Mouse (Mus musculus): ENCODE results near the gene Elp5.
A peak's percentile ranks its signal among the peaks of the same experiment; 100 is the strongest.

The Elp5 gene

DNA sequence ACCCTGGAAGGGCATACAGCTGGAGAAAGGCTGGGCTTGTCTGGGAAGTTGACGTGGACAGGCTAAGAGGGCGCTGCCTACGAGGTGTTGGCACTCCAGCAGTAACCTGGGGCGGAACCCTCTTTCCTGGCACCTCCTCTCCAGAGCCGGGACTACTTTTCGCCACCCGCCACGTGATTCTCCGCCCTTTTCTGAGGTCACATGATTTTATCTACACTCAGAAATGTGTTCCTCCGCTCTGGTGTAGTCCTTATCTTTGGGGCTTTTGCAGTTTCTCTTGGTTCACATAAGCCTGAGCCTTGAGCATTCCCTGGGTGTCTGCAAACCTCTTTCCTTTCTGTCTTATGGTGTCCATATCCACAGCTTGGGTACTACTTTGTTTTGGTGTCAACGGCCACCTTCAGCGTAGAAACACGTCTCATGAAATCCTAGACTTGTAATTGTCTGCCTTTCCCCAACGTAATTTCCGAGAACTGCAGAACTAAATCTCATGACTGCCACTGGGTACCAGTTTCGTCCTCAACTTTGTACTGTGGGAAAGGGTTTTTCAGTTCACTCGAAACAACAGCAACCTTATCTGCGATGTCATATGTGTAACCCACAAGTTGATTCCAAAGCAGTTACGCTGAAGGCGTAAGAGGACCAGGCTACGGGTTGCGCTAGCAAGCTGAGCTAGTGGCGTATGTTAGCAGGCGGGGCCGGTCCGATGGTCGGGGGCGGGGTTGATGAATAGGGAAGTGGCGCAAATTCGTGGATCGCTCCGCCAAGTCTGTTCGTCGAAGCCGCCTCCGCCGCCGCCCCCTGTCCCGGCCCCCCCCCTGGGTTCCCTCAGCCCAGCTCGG lies 8.8 kb upstream of the Elp5 start, which contains the start of gene Gabarap:
TSS of gene Gabarap (plus strand) at position 294 of the 842 bp plus-strand sequence.
- peak; percentile 98 for DNase-seq

DNA sequence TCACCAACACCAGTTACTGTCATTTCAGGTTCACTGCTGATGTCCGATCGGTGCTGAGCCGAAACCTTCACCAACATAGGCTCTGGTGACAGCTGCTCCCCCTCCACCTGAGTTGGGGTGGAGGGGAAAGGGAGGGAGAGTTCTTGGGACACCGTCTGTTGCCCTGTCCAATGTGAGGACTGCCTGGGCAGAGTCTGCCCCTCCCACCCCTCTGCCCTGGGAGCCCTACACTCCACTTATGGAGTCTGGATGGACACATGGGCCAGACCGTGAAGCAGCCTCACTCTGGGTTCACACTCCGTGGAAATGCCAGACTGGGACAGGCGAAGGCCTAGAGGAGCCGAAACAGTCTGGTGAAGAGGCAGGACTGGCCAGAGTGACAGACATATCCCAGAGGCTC lies 7.6 kb upstream of the Elp5 start:
- DNase-seq = no peak

DNA sequence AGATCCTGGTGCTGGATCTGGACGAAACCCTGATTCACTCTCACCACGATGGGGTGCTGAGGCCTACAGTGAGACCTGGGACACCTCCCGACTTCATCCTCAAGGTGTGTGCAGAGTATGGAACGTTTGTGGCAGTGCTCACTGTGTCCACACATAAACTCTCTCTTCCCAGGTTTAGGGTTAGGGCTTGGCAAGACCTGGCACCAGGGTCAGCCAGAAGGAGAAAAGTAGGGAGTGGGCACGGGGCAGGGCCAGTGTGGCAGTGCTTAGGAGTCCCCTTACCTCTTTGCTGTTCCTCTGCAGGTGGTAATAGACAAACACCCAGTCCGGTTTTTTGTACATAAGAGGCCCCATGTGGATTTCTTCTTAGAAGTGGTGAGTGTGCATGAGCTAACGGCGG lies 2.1 kb upstream of the Elp5 start:
- no peak for DNase-seq

DNA sequence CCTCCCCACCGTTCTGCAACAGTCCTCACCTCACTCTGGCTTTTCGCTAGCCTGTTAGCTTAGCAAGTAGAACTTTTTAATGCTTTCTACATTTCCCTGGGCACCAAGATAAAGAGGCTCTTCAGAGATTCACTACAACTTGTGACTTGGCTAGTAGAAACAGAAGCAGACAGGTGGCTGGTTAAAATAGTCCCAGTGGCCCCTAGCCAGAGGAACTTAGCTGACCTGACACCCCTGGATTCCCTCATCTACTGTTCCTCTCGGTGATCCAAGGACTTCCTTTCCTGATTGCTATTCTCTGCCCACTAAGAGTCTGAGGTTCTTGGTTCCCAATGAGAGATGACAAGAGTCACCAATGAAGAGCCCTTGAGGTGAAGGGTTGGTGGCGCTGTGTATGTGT lies 1.1 kb upstream of the Elp5 start:
- no peak for DNase-seq

DNA sequence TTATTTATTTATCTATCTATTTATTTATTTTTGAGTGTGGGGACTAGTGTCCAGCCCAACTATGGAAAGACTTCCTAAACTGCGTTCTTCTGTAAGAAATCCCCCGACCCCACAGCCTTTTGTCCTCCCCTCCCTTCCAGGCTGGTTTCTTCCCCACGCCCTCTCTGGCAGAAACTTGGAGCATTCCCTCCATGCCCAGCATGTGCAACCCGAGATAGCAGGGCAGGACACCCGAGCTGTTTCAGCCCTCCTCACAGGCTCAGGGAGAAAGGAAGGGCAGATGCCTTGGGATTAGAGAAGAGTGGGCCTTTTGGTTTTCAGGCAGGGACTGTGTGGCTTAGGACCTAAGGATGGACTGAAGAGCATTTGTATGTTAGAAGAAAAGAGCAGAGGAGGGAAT lies 560 bp upstream of the Elp5 start:
- no peak for DNase-seq

DNA sequence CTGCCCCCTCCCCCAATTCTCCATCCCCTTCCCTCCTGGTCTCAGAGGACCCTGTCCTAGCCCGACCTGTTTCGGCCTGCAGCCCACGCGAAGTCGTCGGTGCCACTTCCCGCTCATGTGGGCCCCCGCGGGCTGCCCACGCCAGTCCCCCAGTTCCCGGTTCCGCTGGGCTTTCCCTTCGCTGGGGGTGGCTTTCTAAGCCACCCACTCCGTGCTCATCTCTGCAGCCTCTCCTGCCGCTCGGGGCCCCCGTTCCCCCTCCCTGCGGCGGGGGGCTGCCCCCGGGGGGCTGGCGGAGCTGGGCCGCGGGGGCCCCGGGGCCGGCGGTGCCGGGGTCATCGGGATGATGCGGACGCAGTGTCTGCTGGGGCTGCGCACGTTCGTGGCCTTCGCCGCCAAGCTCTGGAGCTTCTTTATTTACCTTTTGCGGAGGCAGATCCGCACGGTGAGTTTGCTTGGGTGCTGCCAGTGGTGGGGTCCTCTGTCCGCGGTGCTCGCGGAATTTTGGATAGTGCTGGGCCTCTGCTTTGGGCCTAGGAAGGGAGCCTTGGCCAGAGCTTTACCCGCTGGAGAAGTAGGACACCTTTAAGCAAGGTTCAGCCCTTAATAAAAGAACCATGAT lies 1.1 kb downstream of the Elp5 start, which contains the start of gene Ctdnep1:
TSS of gene Ctdnep1 (plus strand) at position 16 of the 622 bp plus-strand sequence.
- DNase-seq = peak in 1 of 2 experiments; percentile 27

DNA sequence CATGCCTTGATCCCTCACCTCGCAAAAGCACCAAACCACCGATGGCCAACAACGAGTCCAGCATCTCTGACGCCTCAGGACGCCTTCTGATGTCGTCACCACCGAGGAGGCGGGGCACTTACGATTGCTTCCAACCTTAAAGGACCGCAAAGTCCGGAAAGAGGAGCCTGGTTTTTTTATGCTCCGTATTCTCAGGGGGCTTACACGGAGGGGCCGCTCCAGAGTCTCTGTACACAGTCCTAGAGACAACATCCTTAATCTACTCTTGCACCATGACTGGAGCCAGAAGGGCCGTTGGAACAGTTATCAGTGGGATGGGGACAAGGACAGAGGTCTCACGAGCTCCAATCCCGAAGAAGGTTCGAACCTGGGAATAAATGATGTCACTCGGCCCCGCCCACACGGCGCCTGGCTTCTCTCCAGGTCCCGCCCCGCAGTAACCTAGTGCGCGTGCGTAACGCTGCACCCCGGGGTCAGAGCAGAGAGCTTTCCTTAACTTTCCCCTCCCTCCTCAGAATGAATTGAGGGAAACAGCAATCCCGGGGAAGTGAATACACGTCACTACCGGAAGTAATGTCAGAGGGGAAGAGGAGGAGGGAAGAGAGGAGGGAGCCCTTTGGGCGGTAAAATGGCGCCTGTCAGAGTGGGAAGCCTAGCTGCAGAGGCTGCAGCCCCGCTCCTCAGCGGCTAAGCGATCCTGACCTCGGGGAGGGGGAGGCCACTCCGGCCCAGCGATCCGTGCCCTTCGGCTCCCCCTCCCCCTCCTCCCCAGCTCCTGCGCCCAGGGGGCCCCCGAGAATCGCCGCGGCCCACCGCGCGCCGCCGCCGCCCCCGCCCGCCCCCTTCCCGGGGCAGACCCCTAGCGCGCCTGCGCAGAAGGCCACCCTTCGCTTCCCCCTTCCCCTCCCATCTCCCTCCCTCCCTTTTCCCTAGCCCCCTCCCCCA lies 1.8 kb downstream of the Elp5 start:
- peak; percentile 96 to 97 for DNase-seq

DNA sequence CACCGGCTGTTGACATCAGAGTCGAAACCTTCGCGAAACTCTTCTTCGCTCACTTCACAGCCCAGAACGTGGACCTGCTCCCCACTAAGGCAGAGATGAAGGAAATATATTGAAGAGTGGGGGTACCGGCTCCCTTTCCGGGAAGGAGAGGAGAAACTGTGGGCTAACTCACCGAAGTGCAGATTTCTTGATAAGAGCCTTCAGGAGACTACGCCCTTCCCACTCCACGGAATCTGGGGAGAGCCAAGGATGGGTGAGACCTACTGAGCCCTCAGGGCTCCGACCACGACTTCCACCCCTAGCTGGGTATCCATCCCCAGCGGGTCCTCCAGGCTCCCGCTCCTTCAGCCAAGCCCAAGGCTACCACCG lies 2.5 kb downstream of the Elp5 start:
- DNase-seq = no peak

DNA sequence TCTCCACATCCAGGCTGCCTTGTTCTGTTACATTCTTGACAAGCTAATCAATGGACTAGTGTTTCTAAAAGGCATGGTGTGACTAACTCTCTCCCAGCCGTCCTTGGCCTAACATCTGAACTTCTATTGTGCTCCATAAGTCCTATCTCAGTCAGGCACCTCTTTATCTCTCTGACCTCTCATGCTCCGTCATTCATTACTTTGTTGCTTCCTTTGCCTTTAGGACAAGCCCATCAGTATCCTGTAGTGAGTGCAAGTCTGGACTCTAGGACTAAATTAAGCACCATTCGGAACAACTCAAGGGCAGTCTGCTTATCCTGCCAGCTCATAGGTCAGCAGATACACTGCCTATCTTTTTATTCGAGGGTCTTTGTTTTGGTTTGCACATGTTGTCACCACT lies 6.0 kb downstream of the Elp5 start:
- DNase-seq = no peak

DNA sequence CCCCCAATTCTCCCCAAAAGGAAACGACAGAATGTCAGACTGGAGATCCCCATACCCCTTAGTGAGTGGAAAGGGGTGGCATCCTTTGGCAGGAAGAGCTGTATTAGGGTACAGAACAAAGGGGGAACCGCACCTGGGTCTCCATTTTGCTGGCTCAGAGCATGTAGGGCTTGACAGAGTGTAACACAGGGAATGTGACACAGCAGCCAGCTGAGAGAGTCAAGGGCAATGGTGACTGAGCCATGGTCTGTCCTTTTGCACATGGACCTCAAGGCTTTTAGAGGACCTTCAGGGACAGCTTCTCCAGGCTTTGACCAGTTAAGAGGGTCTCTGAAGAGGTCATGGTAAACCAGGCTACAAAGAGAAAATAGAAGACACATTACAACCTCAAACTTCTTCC lies 7.4 kb downstream of the Elp5 start:
- DNase-seq = no peak

DNA sequence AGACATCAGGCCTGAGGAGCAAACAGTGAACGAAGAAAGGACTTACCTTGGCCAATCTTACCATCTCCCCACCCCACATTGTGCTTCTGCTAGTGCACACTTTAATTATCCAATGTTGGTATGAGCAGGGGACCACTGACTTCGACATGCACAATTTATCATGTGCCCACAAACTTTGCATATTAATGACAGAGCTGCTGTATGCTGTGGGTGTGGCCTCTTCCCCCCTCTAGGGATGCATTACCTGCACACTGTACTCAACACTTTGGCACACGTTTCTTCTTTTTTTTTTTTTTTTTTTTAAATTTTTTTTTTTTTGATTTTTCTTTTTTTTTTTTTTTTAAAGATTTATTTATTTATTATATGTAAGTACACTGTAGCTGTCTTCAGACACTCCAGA lies 11.5 kb downstream of the Elp5 start:
- no peak for DNase-seq

DNA sequence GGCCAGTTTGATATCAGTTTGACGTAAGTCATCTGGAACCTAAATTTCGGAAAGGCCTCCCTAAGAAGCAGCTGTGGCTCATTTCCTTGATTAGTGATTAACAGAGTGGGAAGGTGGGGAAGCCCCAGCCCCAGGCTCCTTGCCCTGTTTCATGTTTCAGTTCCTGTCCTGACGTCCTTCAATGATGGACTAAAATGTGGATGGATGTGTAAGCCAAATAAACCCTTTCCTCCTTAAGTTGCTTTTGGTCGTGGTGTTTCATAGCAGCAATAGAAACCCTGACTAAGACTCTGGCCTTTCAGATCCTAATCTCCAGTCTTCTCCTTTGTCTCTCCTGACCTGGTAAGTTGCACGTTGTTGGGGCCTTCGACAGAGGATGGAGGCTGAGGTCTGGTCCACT lies 12.1 kb downstream of the Elp5 start:
- no peak for DNase-seq

DNA sequence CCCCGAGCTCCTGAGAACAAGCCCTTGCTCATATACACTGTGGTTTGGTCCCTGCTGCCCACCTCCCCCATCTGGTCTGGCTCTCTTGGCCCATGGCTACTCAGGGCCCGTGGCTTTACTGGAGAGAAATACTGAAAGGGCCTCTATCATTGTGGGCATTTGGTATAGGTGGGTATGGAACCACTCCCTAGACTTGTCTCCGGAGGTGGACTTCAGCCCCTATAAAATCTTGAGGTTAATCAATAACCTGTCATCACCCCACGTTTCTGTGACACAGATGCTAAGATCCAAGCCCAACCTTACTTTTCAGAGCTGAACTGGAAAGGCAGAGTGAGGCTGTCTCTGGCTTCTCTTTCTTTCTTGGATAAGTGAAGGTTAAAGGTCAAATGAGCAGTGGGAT lies 13.5 kb downstream of the Elp5 start:
- DNase-seq = no peak

DNA sequence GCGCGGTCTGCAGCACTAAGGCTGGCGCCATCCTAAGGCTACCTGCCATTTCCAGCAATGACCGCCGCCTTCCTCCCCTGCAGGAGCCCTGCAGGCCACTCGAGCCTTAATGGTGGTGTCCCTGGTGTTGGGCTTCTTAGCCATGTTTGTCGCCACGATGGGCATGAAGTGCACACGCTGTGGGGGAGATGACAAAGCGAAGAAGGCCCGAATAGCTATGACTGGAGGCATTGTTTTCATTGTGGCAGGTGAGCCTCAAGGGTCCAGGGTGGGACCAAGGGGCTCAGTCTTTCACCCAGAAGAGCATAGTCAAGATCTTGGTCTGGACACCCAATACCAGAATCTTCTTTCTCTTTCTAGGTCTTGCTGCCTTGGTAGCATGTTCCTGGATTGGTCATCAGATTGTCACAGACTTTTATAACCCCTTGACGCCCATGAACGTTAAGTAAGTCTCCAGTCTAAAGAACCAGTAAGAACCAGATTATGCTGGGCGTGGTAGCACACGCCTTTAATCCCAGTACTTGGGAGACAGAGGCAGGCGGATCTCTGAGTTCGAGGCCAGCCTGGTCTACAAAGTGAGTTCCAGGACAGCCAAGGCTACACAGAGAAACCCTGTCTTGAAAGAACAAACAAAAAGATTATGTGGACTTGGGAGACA lies 15.3 kb downstream of the Elp5 start:
- DNase-seq = no peak

DNA sequence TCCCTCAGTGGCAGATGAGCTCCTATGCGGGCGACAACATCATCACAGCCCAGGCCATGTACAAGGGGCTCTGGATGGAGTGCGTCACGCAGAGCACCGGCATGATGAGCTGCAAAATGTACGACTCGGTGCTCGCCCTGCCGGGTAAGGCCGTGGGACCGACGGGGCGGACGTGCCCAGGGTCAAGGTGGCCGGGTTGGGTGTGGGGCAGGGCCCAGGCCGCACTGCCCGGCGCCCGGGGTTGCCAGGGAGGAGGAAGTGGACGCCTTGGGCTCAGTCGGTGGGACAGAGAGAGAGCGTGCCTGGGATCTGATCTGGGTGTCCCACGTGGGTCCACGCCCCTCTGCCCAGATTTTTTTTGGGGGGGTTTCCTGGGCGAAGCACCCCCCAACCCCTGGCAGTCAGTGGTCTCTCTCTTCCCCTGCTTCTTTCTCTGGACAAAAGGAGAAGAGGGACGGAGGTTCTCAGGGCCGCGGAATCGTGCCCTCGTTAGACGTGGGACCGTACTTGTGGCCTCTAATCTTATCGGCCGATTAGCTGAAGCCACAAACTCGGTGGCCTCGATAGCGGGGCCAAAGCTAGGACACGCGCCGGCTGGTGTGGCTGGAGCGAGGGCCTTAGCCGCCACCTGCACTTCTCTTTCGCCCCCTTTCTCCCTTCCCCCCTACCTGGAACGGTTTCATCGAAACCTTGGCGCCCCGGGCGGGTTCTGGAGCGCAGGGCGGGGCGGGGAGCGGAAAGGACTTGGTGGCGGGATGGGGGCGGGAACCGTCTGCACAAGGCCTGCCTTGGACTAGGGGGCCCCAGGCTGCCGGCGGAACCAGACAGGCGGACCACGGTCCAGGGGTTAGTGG lies 16.1 kb downstream of the Elp5 start:
- DNase-seq = peak; percentile 63 to 70

DNA sequence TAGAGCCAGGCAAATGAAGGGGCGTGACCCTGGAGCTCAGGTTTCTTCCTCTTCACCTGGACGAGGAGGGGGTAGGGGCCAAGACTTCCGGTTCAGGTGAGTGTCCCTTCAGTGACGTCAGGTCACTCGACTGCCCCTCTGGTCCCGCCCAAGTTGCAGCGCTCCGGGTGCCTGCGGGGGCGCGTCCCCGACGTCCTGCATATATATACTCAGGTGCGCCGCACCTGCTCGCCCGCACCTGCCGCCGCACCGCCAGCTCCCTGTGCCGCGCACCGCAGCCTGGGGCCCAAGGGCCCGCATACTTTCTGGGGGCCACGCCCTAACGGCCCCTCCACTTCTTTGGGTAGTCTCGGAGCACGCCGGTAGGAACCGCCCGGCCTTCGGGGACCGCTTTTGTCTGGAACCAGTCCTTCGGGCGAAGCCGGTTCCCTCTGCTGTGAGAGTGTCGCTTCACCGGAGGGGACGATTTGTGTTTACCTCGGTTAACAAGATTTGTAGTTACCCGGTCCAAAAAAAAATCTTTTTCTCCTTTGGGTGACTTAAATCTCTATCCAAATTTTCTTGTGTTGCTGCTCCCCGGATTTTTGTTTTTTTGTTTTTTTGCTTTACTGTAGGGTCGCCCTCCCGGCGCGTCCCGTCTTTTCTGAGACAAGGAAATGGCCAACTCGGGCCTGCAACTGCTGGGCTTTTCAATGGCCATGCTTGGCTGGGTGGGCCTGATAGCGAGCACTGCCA lies 16.9 kb downstream of the Elp5 start:
- peak; percentile 89 to 94 for DNase-seq

DNA sequence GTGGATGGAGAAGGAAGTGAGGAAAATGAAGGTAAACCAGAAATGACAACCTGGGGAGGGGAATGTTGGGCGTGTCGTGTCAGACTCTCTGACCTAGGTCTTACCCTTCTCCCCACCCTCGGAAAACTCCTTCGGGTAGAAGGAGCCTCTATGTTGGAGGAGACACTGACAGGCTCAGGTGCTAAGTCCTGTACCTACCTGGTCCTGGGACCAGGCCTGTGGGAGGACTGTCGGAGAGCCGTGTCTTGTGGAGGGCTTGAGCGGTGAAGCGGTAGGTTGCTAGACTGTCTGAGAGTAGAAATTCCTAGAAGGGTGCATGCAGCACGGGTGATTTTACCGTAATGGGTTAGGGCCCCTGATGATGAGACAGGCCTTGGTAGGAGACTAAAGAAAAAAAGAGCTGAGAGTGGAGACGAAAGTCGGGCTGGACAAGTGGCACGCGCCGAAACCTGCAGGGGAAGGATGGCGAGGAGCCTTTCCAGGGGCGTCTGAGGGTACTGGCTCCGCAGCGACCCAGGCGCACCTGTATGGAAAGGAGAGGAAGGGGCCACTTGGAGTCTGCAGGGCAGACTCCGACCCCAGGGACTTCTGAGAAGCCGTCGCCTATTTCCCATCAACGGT lies 17.6 kb downstream of the Elp5 start, which contains the start of gene Cldn7:
TSS of gene Cldn7 (plus strand) at position 130 of the 621 bp plus-strand sequence.
- DNase-seq = no peak

DNA sequence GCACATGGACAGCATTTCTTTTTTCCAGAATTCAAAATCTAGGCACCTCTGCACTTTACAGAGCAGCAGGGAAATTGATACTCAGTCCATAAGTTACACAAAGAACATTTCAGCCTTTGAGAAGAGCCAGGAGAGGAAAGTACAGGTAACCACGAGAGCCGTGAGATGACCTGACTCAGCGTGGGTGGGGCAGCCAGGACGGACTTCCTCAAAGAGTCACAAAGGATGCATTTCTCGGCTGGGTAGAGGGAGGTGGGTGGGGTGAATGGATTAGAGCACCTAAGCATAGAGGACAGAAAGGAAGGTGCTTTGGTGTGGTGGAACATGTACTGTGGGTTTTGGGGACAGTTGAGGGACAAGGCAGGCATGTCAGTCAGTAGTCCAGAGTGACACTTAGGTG lies 20.5 kb downstream of the Elp5 start:
- no peak for DNase-seq

DNA sequence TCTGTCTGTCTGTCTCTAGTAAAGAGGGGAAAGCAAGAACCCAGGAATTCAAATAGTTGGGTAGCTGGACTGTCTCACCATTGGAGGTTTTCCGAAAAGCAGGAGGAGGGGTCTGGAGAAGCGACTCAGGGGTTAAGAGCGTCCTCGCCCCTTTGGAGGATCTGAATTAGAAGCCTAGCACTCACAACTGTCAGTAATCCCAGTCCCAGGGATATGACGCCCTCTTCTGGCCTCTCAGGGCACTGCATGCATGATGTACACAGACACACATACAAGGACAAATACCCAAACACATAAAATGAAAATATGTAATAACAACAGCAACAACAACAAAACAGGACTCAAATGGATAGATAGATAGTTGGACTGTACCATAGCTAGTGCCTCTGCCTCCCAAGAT lies 21.7 kb downstream of the Elp5 start:
- DNase-seq = no peak

DNA sequence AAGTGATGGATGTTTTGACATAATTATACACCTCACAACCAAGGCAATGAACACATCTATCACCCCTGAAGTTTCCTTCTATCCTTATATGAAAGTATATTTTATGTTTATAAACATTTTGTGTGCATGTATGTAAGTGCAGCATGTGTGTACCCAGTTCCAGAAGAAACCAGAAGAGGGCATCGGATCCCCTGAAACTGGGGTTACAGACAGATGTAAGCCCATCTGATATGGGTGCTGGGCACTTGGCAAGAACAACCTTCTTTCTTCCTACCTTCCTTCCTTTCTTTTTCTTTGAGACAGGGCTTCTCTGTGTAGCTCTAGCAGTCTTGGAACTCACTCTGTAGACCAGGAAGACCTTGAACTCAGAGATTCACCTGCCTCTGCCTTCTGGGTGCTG lies 26.1 kb downstream of the Elp5 start:
- no peak for DNase-seq

Data from lung, adult 18-20 months (tissue).